Mouse (Mus musculus) heart, adult 18-20 months (tissue): Measurements from ENCODE around the gene Iqsec1. TPM values are rescaled to one million over a fixed set of nuclear protein-coding genes. Genes with fewer than 3 reads are reported as not detected.
"Not testable (repeated sequence)": the region's sequence is repeated elsewhere in the genome, so short reads cannot be mapped to it uniquely, and the experiment has no call there.

ENCODE experiments used
- DNase-seq, 2 experiments: peaks; one replicate each; pipeline ENCODE4 v3.0.0; 2021 to 2022; ENCODE audit warnings: mixed read lengths in 1 of 2
- total RNA-seq, 2 experiments: library from RNA; stranded (reverse); gene quantifications; 2 replicates each; pipeline ENCODE4 v1.2.3; 2021

Gene Iqsec1
- total RNA-seq, 2 experiments from 2014 or later = 133 to 153 TPM

GRCm38 (mm10) chr6:90659913-90660312 is 328.6 kb downstream of the Iqsec1 start:
- no peak for DNase-seq

GRCm38 (mm10) chr6:90656344-90656850 is 332.1 kb downstream of the Iqsec1 start:
- DNase-seq = peak in 1 of 2 experiments; percentile 33

- peak; percentile 49 to 74 for DNase-seq
Observed at GRCm38 (mm10) chr6:90653736-90654135, 334.7 kb downstream of the Iqsec1 start.

- no peak for DNase-seq
Observed at GRCm38 (mm10) chr6:90650634-90651033, 337.9 kb downstream of the Iqsec1 start.

- no peak for DNase-seq
Observed at GRCm38 (mm10) chr6:90649279-90649678, 339.2 kb downstream of the Iqsec1 start.

GRCm38 (mm10) chr6:90648391-90648790 is 340.1 kb downstream of the Iqsec1 start:
- no peak for DNase-seq

- DNase-seq = no peak
Observed at GRCm38 (mm10) chr6:90644965-90645364, 343.5 kb downstream of the Iqsec1 start.

GRCm38 (mm10) chr6:90643057-90643456 is 345.4 kb downstream of the Iqsec1 start:
- DNase-seq = no peak

- no peak for DNase-seq
Observed at GRCm38 (mm10) chr6:90635611-90636010, 352.9 kb downstream of the Iqsec1 start.

GRCm38 (mm10) chr6:90635081-90635480 is 353.4 kb downstream of the Iqsec1 start:
- no peak for DNase-seq

GRCm38 (mm10) chr6:90632526-90632925 is 356.0 kb downstream of the Iqsec1 start:
- DNase-seq = not testable (repeated sequence)

GRCm38 (mm10) chr6:90630427-90630826 is 358.1 kb downstream of the Iqsec1 start:
- DNase-seq = no peak

GRCm38 (mm10) chr6:90629506-90629905 is 359.0 kb downstream of the Iqsec1 start:
- DNase-seq = no peak

GRCm38 (mm10) chr6:90627556-90627955 is 360.9 kb downstream of the Iqsec1 start:
- DNase-seq = no peak

GRCm38 (mm10) chr6:90625207-90625994 is 363.1 kb downstream of the Iqsec1 start:
- DNase-seq = no peak

GRCm38 (mm10) chr6:90624733-90625132 is 363.8 kb downstream of the Iqsec1 start:
- peak; percentile 74 to 75 for DNase-seq

GRCm38 (mm10) chr6:90624184-90624583 is 364.3 kb downstream of the Iqsec1 start:
- peak; percentile 85 to 87 for DNase-seq

- no peak for DNase-seq
Observed at GRCm38 (mm10) chr6:90623456-90623836, 365.0 kb downstream of the Iqsec1 start.

GRCm38 (mm10) chr6:90622758-90623455 is 365.6 kb downstream of the Iqsec1 start:
- DNase-seq = no peak

- DNase-seq = no peak
Observed at GRCm38 (mm10) chr6:90621584-90621890, 366.9 kb downstream of the Iqsec1 start.

GRCm38 (mm10) chr6:90620791-90621583 is 367.5 kb downstream of the Iqsec1 start:
- DNase-seq = no peak

GRCm38 (mm10) chr6:90619936-90620335 is 368.5 kb downstream of the Iqsec1 start:
- no peak for DNase-seq
